Mouse (Mus musculus) hindbrain, embryonic 15.5 days (tissue): Measurements from ENCODE around the gene Gm21970. TPM values are rescaled to one million over a fixed set of nuclear protein-coding genes. Genes with fewer than 3 reads are reported as not detected.

Source experiments
- ATAC-seq: fragments of 200-750 bp; cut with Nextera tagmentation; 2 replicates; pipeline ENCODE4 v1.8.0; 2017; ENCODE audit warnings: low read depth, moderate number of reproducible peaks, moderate TSS enrichment; ENCODE audit not compliant: low FRiP score
- H3K27ac ChIP-seq: fragments of 300-500 bp; sonication (generic); replicated peaks from 2 replicates; pipeline ENCODE4 v1.5.1; 2015; ENCODE audit warnings: mild to moderate bottlenecking, inconsistent platforms
- H3K27me3 ChIP-seq: fragments of 300-500 bp; sonication (generic); 2 replicates; pipeline ENCODE4 v1.6.1; 2015; ENCODE audit warnings: control low read depth, inconsistent platforms
- H3K36me3 ChIP-seq: fragments of 300-500 bp; sonication (generic); 2 replicates; pipeline ENCODE4 v1.6.1; 2015; ENCODE audit warnings: control low read depth, inconsistent platforms
- H3K4me1 ChIP-seq: fragments of 300-500 bp; sonication (generic); replicated peaks from 2 replicates; pipeline ENCODE4 v1.6.1; 2015; ENCODE audit warnings: control low read depth, inconsistent platforms
- H3K4me2 ChIP-seq: fragments of 300-500 bp; sonication (generic); 2 replicates; pipeline ENCODE4 v1.6.1; 2015; ENCODE audit warnings: moderate library complexity, mild to moderate bottlenecking, inconsistent platforms
- H3K4me3 ChIP-seq: fragments of 300-500 bp; sonication (generic); 2 replicates; pipeline ENCODE4 v1.5.1; 2015; ENCODE audit warnings: mild to moderate bottlenecking, inconsistent platforms
- H3K9ac ChIP-seq: fragments of 300-500 bp; sonication (generic); 2 replicates; pipeline ENCODE4 v1.6.1; 2015; ENCODE audit warnings: inconsistent platforms
- H3K9me3 ChIP-seq: fragments of 300-500 bp; sonication (generic); 2 replicates; pipeline ENCODE4 v1.6.1; 2016; ENCODE audit warnings: control low read depth, inconsistent platforms
- WGBS: fragments of 180-500 bp; shearing (Covaris S2); methylation state at CpG from one replicate; pipeline ENCODE4 v1.1.7; 2015; 5-methylcytosine and 5-hydroxymethylcytosine counted together
- polyA plus RNA-seq: library from polyadenylated mRNA; unstranded; fragments of >200 nt; fragmentation: Nextera tagmentation; extraction: Ambion mirVana; gene quantifications from 2 replicates; pipeline ENCODE4 v1.2.1, GENCODE M21; 2015

The Gm21970 gene
- polyA plus RNA-seq, 1 experiment from 2014 or later: not detected

GRCm38 (mm10) chr16:91356760-91357525, 34.6 kb upstream of the Gm21970 start:
- H3K4me3 ChIP-seq: no peak overlapping the region
- H3K4me1 ChIP-seq: 0 out of 2 replicates have a peak, but pooled peaks cover under 1% of the 10 kb centered on the region
- no peak overlapping the region for H3K9ac ChIP-seq
- no peaks in the 10 kb centered on the region for H3K36me3 ChIP-seq
- no peak overlapping the region for H3K4me2 ChIP-seq
- WGBS: 78% methylated on average over 10 of the region's 10 CpGs
- no peak for ATAC-seq
- H3K9me3 ChIP-seq: no peaks in the 10 kb centered on the region
- no peak overlapping the region for H3K27ac ChIP-seq
- peaks cover 31% of the 10 kb centered on the region for H3K27me3 ChIP-seq

DNA sequence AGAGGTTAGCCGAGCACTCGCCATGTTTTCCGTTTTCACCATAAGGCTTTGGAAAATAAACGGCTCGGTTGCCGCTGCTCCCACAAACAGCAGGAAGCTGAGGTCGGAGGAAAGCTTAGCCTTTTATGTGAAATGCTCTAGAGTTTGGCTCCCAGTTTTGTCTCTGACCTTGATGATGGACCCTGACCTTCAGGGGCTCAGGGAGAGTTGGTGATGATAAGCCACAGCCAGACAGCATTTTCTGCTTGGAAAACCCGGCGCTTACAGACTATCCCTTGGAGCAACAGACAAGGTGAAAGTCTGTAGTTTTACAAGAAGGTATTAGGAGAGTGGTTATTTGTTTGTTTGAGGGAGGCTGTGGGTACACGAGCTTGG, 34.0 kb upstream of the Gm21970 start:
- no peak for ATAC-seq
- whole genome bisulfite sequencing: 57% methylated on average over 10 of the region's 10 CpGs
- 0 out of 2 replicates have a peak, but pooled peaks cover 1% of the 10 kb centered on the region for H3K4me1 ChIP-seq

GRCm38 (mm10) chr16:91358555-91358954, 33.0 kb upstream of the Gm21970 start:
- Histone ChIP-seq H3K4me2 (no peak overlapping the region), H3K27ac (no peak overlapping the region), H3K9me3 (no peaks in the 10 kb centered on the region), H3K9ac (no peak overlapping the region), H3K36me3 (no peaks in the 10 kb centered on the region), H3K4me3 (no peak overlapping the region), H3K4me1 (0 out of 2 replicates have a peak, but pooled peaks cover 3% of the 10 kb centered on the region), H3K27me3 (peaks cover 18% of the 10 kb centered on the region)
- 37% methylated on average over 8 of the region's 8 CpGs for WGBS
- ATAC-seq: no peak

More for the DNA sequence above, 34.0 kb upstream of the Gm21970 start:
- no peak overlapping the region for H3K4me3 ChIP-seq
- peaks cover 28% of the 10 kb centered on the region for H3K27me3 ChIP-seq
- no peaks in the 10 kb centered on the region for H3K36me3 ChIP-seq
- no peak overlapping the region for H3K9ac ChIP-seq
- no peak overlapping the region for H3K4me2 ChIP-seq
- H3K27ac ChIP-seq: no peak overlapping the region
- no peaks in the 10 kb centered on the region for H3K9me3 ChIP-seq

DNA sequence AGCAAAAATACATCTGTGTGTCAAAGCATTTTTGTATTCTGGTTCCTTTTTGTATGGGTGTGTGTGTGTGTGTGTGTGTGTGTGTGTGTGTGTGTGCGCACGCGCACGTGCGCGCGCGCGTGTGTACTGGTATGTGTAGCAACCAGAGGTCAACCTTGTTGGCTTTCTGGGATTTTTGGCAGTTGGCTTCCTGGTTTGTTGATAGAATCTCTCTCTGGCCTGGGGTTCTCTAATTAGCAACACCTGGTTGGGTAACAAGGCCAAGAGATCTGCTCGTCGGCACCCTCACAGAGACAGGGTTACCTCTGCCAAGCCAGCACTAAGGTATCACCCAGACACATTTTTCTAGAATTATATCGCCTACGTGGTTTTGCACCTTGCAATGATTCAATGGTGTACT, 32.0 kb upstream of the Gm21970 start:
- H3K27me3 ChIP-seq: peaks cover 11% of the 10 kb centered on the region
- ATAC-seq: no peak
- no peaks in the 10 kb centered on the region for H3K9me3 ChIP-seq
- 0 out of 2 replicates have a peak, but pooled peaks cover 3% of the 10 kb centered on the region for H3K4me1 ChIP-seq
- H3K4me2 ChIP-seq: no peak overlapping the region
- no peak overlapping the region for H3K4me3 ChIP-seq
- 93% methylated on average over 13 of the region's 13 CpGs for WGBS
- no peak overlapping the region for H3K27ac ChIP-seq
- no peak overlapping the region for H3K9ac ChIP-seq
- no peaks in the 10 kb centered on the region for H3K36me3 ChIP-seq

- no peak overlapping the region for H3K27ac ChIP-seq
- no peaks in the 10 kb centered on the region for H3K36me3 ChIP-seq
- no peaks in the 10 kb centered on the region for H3K9me3 ChIP-seq
- no peak overlapping the region for H3K9ac ChIP-seq
- H3K4me2 ChIP-seq: no peak overlapping the region
- WGBS: 64% methylated on average over 3 of the region's 3 CpGs
- no peak overlapping the region for H3K4me3 ChIP-seq
- peaks cover 6% of the 10 kb centered on the region for H3K27me3 ChIP-seq
- no peak for ATAC-seq
- H3K4me1 ChIP-seq: 0 out of 2 replicates have a peak, but pooled peaks cover 3% of the 10 kb centered on the region
These were observed 31.4 kb upstream of the Gm21970 start for GRCm38 (mm10) chr16:91360162-91360561.

- no peak for ATAC-seq
- no peak overlapping the region for H3K27ac ChIP-seq
- 79% methylated on average over 2 of the region's 2 CpGs for WGBS
- no peak overlapping the region for H3K9ac ChIP-seq
- H3K9me3 ChIP-seq: no peaks in the 10 kb centered on the region
- H3K27me3 ChIP-seq: no peaks in the 10 kb centered on the region
- H3K4me2 ChIP-seq: no peak overlapping the region
- no peaks in the 10 kb centered on the region for H3K36me3 ChIP-seq
- H3K4me3 ChIP-seq: no peak overlapping the region
- 0 out of 2 replicates have a peak, but pooled peaks cover 3% of the 10 kb centered on the region for H3K4me1 ChIP-seq
These were observed 29.5 kb upstream of the Gm21970 start for GRCm38 (mm10) chr16:91362006-91362405.

- Histone ChIP-seq H3K4me2 (no peak overlapping the region), H3K4me3 (no peak overlapping the region), H3K36me3 (no peaks in the 10 kb centered on the region), H3K27me3 (no peaks in the 10 kb centered on the region), H3K9me3 (no peaks in the 10 kb centered on the region), H3K4me1 (0 out of 2 replicates have a peak, but pooled peaks cover 3% of the 10 kb centered on the region), H3K27ac (0 out of 2 replicates have a peak overlapping the region, but pooled peaks have one; percentile 28), H3K9ac (no peak overlapping the region)
- WGBS: 63% methylated on average over 12 of the region's 12 CpGs
- ATAC-seq: no peak
These were observed 28.8 kb upstream of the Gm21970 start for GRCm38 (mm10) chr16:91362616-91363272.

DNA sequence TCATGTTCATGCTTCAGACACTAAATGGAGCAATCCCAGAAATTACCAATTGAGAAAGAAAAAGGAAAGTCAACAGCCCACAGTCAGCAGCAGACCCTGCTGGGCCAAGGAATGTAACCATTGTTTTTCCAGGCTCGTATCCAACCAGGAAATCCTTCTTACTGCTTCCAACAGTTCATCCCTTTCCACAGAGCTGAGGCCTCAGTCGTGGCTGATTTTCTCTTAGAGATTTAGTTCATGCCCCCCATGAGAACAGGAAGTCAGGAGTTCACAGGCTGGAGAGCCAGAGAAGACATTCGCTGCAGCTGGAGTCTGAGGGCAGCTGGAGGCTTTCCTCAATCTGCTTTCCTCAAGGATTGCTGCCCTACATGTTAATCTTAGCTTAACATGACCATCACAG, 28.0 kb upstream of the Gm21970 start:
- Histone ChIP-seq H3K36me3 (no peaks in the 10 kb centered on the region), H3K27me3 (no peaks in the 10 kb centered on the region), H3K27ac (0 out of 2 replicates have a peak overlapping the region, but pooled peaks have one; percentile 28), H3K9ac (no peak overlapping the region), H3K4me2 (no peak overlapping the region), H3K9me3 (no peaks in the 10 kb centered on the region), H3K4me3 (no peak overlapping the region), H3K4me1 (0 out of 2 replicates have a peak, but pooled peaks cover 3% of the 10 kb centered on the region)
- 36% methylated on average over 3 of the region's 3 CpGs for WGBS
- ATAC-seq: no peak

DNA sequence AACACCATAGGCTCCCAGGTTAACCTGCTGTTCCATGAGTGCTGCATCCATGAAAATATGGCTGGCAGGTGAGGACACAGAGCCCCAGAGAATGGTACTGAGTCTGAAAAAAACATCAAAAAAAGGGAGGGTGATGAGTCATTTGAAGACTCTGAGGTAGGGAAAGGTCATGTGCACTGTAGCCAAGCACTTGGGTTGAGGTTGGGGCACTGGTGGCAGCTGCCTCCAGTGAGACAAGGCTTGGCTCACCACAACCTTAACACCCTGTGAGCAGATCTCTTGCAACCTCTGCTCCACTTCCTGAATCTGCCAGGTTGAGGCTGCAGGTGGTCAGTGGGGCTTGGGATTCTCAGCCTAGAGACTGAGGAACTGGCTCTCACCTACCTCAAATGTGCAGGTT, 25.0 kb upstream of the Gm21970 start:
- Histone ChIP-seq H3K4me1 (0 out of 2 replicates have a peak, but pooled peaks cover 4% of the 10 kb centered on the region), H3K4me3 (no peak overlapping the region), H3K36me3 (no peaks in the 10 kb centered on the region), H3K9ac (no peak overlapping the region), H3K4me2 (no peak overlapping the region), H3K27ac (no peak overlapping the region), H3K27me3 (no peaks in the 10 kb centered on the region), H3K9me3 (no peaks in the 10 kb centered on the region)
- no peak for ATAC-seq

DNA sequence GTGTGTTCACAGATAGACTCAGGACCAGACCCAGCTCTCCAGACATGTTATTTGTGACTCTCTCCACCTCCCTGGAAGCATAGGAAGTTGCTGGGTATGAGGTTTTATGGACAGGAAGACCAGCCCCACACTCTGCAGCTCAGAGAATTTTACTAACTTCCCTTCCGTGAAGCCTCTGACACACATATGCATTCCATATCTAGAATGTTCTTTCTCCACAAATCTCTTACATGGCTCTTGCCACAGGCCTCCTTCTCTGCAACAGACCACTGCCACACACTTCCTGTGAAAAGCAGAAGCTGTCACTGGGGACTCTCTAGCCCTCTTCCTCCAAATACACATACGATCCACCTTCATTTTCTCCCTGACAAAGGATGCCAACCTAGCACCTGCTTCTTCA, 24.5 kb upstream of the Gm21970 start:
- no peak for ATAC-seq

DNA sequence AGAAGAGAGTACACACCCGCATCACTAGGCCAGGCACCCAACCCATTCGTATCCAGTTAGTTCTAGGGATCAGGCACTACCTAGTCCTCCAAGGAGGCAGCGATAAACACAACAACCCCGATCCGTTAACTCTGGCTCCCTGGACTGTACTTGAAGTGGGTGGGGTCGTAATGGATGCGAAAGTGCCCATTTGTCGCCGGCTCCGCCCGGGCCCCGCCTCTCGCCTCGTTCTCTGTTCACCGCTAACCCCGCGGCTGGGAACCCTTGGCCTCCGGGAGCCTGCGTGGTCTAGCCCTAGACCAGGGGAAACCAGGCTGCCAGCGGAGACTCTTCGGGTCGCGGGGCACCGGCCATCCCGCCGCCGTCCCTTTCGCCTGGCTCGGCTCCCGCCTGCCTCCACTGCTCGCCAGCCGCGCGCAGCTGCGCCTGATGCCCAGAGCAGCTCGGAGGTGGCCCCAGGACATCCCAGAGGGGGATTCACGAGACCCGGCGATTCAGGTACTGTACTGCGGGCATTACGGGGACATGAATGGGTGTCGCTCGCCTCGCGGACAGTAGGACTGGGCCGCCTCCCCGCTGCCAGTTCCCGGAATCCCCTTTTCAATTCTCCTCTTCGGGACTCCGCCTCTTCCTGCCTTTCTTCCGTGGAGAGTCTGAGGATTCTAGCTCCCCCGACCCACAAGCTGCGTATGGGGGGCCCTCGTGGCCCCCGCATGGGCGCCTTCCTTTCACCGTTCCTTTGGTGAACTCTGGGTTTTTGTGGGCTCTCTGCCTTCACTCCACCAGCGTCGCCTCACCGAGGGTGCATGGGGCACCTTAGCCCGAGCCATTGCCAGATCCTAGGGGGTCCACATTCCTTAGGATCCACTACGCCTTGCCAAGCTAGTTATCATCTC, 18.7 kb upstream of the Gm21970 start, which contains the start of gene Ifnar2:
Gene Ifnar2 (plus strand): TSS at position 207 of the 896 bp plus-strand sequence.
- peak within 1 kb of the TSS; percentile 71 for H3K4me2 ChIP-seq
- peak within 1 kb of the TSS; percentile 85 for H3K4me3 ChIP-seq
- no peaks in the 10 kb centered on the region for H3K9me3 ChIP-seq
- H3K4me1 ChIP-seq: peaks cover 19% of the 10 kb centered on the region
- peak within 1 kb of the TSS; percentile 70 for H3K9ac ChIP-seq
- peak; percentile 96 for ATAC-seq
- peak within 1 kb of the TSS; percentile 96 for H3K27ac ChIP-seq
- H3K27me3 ChIP-seq: no peaks in the 10 kb centered on the region
- H3K36me3 ChIP-seq: no peaks in the 10 kb centered on the region
- under 1% methylated on average over 62 of the region's 62 CpGs for WGBS

More for the DNA sequence above, 24.5 kb upstream of the Gm21970 start:
- H3K27ac ChIP-seq: no peak overlapping the region
- no peak overlapping the region for H3K9ac ChIP-seq
- H3K9me3 ChIP-seq: no peaks in the 10 kb centered on the region
- no peaks in the 10 kb centered on the region for H3K36me3 ChIP-seq
- H3K4me1 ChIP-seq: 0 out of 2 replicates have a peak, but pooled peaks cover 6% of the 10 kb centered on the region
- 89% methylated on average over 2 of the region's 2 CpGs for WGBS
- no peaks in the 10 kb centered on the region for H3K27me3 ChIP-seq
- H3K4me2 ChIP-seq: no peak overlapping the region
- no peak overlapping the region for H3K4me3 ChIP-seq
